Mouse (Mus musculus): Measurements from ENCODE around the gene Rangap1.

DNA sequence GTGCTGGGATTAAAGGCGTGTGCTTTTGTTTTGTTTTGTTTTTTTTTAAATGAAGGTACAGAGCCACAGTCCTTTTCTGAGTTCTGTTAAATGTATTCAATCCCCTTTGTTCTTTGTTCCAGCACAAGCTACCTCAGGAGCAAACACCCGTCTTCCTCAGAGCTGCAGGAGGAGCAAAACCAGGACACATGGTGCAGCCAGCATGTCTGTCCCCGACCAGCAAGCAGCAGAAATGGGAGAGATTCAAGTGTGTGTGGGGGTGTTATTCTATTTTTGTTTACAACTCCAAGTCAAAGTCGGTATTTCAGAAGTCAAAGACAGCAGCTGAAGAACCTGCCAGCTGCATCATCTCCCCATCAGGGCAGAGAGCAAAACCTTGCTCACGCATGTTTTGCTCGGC, 31.6 kb downstream of the Rangap1 start:
- TF ChIP-seq TAL1 (IDR thresholded peaks at IDR 0.05; ENCODE audit: low read length) (no peak), GATA1 (IDR thresholded peaks at IDR 0.05; ENCODE audit: low read length) (no peak)
